Mouse (Mus musculus) stomach, embryonic 16.5 days (tissue): ENCODE results near the gene Hdhd5. TPM values are rescaled to one million over a fixed set of nuclear protein-coding genes. Genes with fewer than 3 reads are reported as not detected.

Experiments
- ATAC-seq: fragments of 200-750 bp; cut with Nextera tagmentation; 2 replicates; pipeline ENCODE4 v1.8.0; 2017; ENCODE audit warnings: moderate number of reproducible peaks, moderate TSS enrichment; ENCODE audit not compliant: insufficient read depth, low FRiP score
- H3K27ac ChIP-seq: fragments of 300-500 bp; sonication (generic); 2 replicates; pipeline ENCODE4 v1.5.1; 2014; ENCODE audit warnings: low read length
- H3K27me3 ChIP-seq: fragments of 300-500 bp; sonication (generic); 2 replicates; pipeline ENCODE4 v1.6.1; 2014; ENCODE audit warnings: low read length, control low read depth, mixed read lengths; ENCODE audit not compliant: control insufficient read depth, insufficient read depth
- H3K36me3 ChIP-seq: fragments of 300-500 bp; sonication (generic); 2 replicates; pipeline ENCODE4 v1.6.1; 2014; ENCODE audit warnings: low read length; ENCODE audit not compliant: control insufficient read depth, insufficient read depth
- H3K4me1 ChIP-seq: fragments of 300-500 bp; sonication (generic); 2 replicates; pipeline ENCODE4 v1.6.1; 2014; ENCODE audit warnings: low read length, control low read depth, mixed read lengths; ENCODE audit not compliant: control insufficient read depth, insufficient read depth
- H3K4me2 ChIP-seq: fragments of 300-500 bp; sonication (generic); 2 replicates; pipeline ENCODE4 v1.6.1; 2014; ENCODE audit warnings: low read depth, low read length, mixed read lengths
- H3K4me3 ChIP-seq: fragments of 300-500 bp; sonication (generic); replicated peaks from 2 replicates; pipeline ENCODE4 v1.5.1; 2014; ENCODE audit warnings: mild to moderate bottlenecking, low read length
- H3K9ac ChIP-seq: fragments of 300-500 bp; sonication (generic); 2 replicates; pipeline ENCODE4 v1.6.1; 2014; ENCODE audit warnings: low read length
- H3K9me3 ChIP-seq: fragments of 300-500 bp; sonication (generic); replicated peaks from 2 replicates; pipeline ENCODE4 v1.6.1; 2016; ENCODE audit warnings: low read length, control low read depth; ENCODE audit not compliant: control insufficient read depth
- WGBS: fragments of 180-500 bp; shearing (Covaris S2); extraction: QIAGEN DNeasy Blood & Tissue Kit; methylation state at CpG from one replicate; pipeline ENCODE4 v1.1.7; 2014; 5-methylcytosine and 5-hydroxymethylcytosine counted together
- polyA plus RNA-seq: library from polyadenylated mRNA; unstranded; fragments of >200 nt; fragmentation: Nextera tagmentation; extraction: Ambion mirVana; gene quantifications from 2 replicates; pipeline ENCODE4 v1.2.1, GENCODE M21; 2015

The Hdhd5 gene
- polyA plus RNA-seq, 1 experiment from 2014 or later = 15.9 TPM

DNA sequence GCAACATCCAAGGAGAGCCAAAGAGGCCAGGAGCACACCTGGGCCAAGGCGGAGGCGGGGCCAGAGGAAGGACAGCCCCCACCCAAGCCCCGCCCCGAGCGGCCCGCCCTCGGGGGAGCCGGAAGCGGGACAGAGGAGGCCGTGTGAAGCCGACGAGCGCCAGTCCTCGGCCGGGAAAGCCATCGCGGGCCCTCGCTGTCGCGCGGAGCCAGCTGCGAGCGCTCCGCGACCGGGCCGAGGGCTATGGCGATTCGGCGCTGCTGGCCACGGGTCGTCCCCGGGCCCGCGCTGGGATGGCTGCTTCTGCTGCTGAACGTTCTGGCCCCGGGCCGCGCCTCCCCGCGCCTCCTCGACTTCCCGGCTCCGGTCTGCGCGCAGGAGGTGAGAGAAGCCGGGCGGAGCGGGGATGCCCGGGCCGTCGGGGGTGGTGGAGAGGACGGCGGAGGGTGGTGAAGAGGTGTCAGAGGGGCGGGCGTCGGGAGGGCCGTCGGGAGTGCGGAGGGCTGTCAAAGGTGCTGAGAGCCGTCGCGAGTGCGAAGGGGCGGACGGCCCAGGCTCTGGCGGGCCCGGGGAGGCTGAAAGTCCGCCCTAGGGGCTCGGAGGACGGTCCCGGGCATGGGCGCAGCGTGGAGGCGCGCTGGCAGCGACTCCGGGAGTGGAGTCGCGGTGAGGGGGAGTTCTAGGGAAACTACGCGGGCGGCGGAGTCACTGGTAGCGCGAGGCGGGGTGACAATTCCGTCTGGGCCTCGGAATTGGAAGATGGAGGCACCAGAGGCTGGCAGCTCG is 67.8 kb downstream of the Hdhd5 start, which contains the start of gene Il17ra:
Il17ra (plus strand) TSS at position 162 of the 786 bp plus-strand sequence.
- 0 out of 2 replicates have a peak, but pooled peaks cover 7% of the 10 kb centered on the region for H3K4me1 ChIP-seq
- no peaks in the 10 kb centered on the region for H3K9me3 ChIP-seq
- H3K27me3 ChIP-seq = peaks cover 15% of the 10 kb centered on the region; the same call in 1 of the 2 replicates
- no peak within 1 kb of the TSS for H3K27ac ChIP-seq
- H3K4me2 ChIP-seq = peak within 1 kb of the TSS; percentile 57
- H3K36me3 ChIP-seq = no peaks in the 10 kb centered on the region
- under 1% methylated on average over 86 of the region's 90 CpGs for WGBS
- peak within 1 kb of the TSS; percentile 70 for H3K4me3 ChIP-seq
- peak; percentile 92 for ATAC-seq
- H3K9ac ChIP-seq = peak within 1 kb of the TSS; percentile 79

DNA sequence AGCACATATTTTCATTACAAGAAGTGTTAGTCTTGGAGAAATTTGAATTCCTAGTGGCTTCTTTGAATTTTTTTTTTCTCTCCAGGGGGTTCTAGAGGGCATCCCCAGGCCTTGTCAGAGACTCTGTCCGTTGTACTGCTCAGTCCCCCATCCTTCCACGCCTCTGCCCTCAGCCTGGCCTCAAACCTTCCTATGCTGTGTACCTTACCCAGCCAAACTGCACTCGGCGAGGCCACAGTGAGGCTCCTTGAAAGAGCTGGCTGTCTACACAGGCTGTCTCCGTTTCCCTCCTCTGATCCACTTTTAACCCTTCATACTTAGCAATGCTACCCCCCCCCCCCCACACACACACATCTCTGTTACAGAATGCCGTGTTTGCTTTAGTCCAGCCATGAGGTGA is 68.9 kb downstream of the Hdhd5 start:
- no peaks in the 10 kb centered on the region for H3K36me3 ChIP-seq
- 0 out of 2 replicates have a peak, but pooled peaks cover 7% of the 10 kb centered on the region for H3K4me1 ChIP-seq
- 51% methylated on average over 6 of the region's 6 CpGs for WGBS
- H3K27me3 ChIP-seq = peaks cover 15% of the 10 kb centered on the region; the same call in 1 of the 2 replicates
- H3K9me3 ChIP-seq = no peaks in the 10 kb centered on the region
- H3K4me3 ChIP-seq = no peak overlapping the region
- no peak overlapping the region for H3K27ac ChIP-seq
- no peak overlapping the region for H3K4me2 ChIP-seq
- no peak for ATAC-seq
- no peak overlapping the region for H3K9ac ChIP-seq

DNA sequence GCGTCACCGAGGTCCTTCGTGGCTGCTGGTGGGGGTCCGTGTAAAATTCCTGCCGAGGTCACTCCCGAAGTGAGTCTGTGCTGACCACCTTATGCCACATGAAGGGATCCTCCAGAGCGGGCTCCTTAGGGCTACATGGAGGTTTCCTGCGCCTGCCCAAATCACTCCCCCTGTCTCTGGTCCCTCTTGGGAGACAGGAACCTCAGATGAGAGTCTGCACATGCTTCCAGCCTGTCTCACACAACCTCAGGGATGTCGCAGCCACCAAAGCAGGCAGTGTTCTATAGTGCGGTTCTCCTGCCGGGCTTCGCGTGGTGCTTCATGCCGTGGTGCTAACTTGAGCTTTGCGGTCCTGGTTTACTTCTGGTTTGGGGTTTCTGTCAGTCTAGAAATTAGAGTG is 69.9 kb downstream of the Hdhd5 start:
- Histone ChIP-seq H3K4me2 (no peak overlapping the region), H3K4me3 (no peak overlapping the region), H3K4me1 (0 out of 2 replicates have a peak, but pooled peaks cover 7% of the 10 kb centered on the region), H3K27me3 (peaks cover 15% of the 10 kb centered on the region; the same call in 1 of the 2 replicates), H3K27ac (no peak overlapping the region), H3K9ac (no peak overlapping the region), H3K9me3 (no peaks in the 10 kb centered on the region), H3K36me3 (no peaks in the 10 kb centered on the region)
- WGBS = 69% methylated on average over 15 of the region's 15 CpGs
- no peak for ATAC-seq

Other genes with a start within 250 kb of the Hdhd5 start
- gene D330020A13Rik, start 237.0 kb downstream of the Hdhd5 start, polyA plus RNA-seq = not detected in 2 replicates
- gene B4galnt3, start 236.8 kb downstream of the Hdhd5 start, polyA plus RNA-seq = 0.68 and 0.77 TPM in 2 replicates
- 37.5 and 39.4 TPM in 2 replicates for gene Kdm5a, start 167.2 kb downstream of the Hdhd5 start, polyA plus RNA-seq
- 19.3 and 20.8 TPM in 2 replicates for gene Ccdc77, start 166.9 kb downstream of the Hdhd5 start, polyA plus RNA-seq
- 7.7 and 8.5 TPM in 2 replicates for gene Il17ra, start 68.1 kb downstream of the Hdhd5 start, polyA plus RNA-seq
- gene Tmem121b, start 37.5 kb downstream of the Hdhd5 start, polyA plus RNA-seq = 0.04 and 0.09 TPM in 2 replicates
- 1.2 and 1.6 TPM in 2 replicates for gene Cecr2, start 135.1 kb upstream of the Hdhd5 start, polyA plus RNA-seq
- gene Slc25a18, start 242.3 kb upstream of the Hdhd5 start, polyA plus RNA-seq = 0.09 and 0.19 TPM in 2 replicates